Mouse (Mus musculus): Measurements from ENCODE around the gene Ercc5. TPM values are rescaled to one million over a fixed set of nuclear protein-coding genes. Genes with fewer than 3 reads are reported as not detected.

Gene Ercc5
- polyA plus RNA-seq, 1 experiment = 4.6 TPM

- no peak for DNase-seq
- Histone ChIP-seq H3K4me1 (ENCODE audit: control insufficient read depth, insufficient read depth, low read length) (no peaks in the 10 kb centered on the region), H3K27ac (ENCODE audit: insufficient read depth, low read depth, low read length) (no peak overlapping the region), H3K27me3 (replicated peaks; ENCODE audit: control insufficient read depth, insufficient read depth, low read length) (no peaks in the 10 kb centered on the region), H3K36me3 (ENCODE audit: control insufficient read depth, insufficient read depth, low read length) (peaks cover 18% of the 10 kb centered on the region), H3K4me3 (ENCODE audit: insufficient read depth, low read depth, low read length) (no peak overlapping the region)
- TF ChIP-seq POLR2A (IDR thresholded peaks at IDR 0.05; ENCODE audit: low read depth, low read length) (no peak), CTCF (conservative IDR thresholded peaks at IDR 0.05; ENCODE audit: insufficient read depth, insufficient read length, low read depth, low read length) (peak; percentile 33; the same call in 1 of the 2 replicates)
- WGBS = 85% methylated on average over 8 of the region's 8 CpGs
Measured at GRCm38 (mm10) chr1:44173903-44174302, 26.4 kb downstream of the Ercc5 start.

GRCm38 (mm10) chr1:44178086-44178485 is 30.5 kb downstream of the Ercc5 start:
- no peaks in the 10 kb centered on the region for H3K4me1 ChIP-seq (ENCODE audit: control insufficient read depth, insufficient read depth, low read length)
- no peak overlapping the region for H3K4me3 ChIP-seq (ENCODE audit: insufficient read depth, low read depth, low read length)
- 95% methylated on average over 5 of the region's 5 CpGs for WGBS
- no peaks in the 10 kb centered on the region for H3K27me3 ChIP-seq (replicated peaks; ENCODE audit: control insufficient read depth, insufficient read depth, low read length)
- H3K36me3 ChIP-seq (ENCODE audit: control insufficient read depth, insufficient read depth, low read length) = peaks cover 18% of the 10 kb centered on the region
- no peak overlapping the region for H3K27ac ChIP-seq (ENCODE audit: insufficient read depth, low read depth, low read length)
- no peak for TF ChIP-seq CTCF (conservative IDR thresholded peaks at IDR 0.05; ENCODE audit: insufficient read depth, insufficient read length, low read depth, low read length)
- no peak for TF ChIP-seq POLR2A (IDR thresholded peaks at IDR 0.05; ENCODE audit: low read depth, low read length)
- no peak for DNase-seq

- Histone ChIP-seq H3K4me3 (ENCODE audit: insufficient read depth, low read depth, low read length) (no peak overlapping the region), H3K27me3 (replicated peaks; ENCODE audit: control insufficient read depth, insufficient read depth, low read length) (no peaks in the 10 kb centered on the region)
- DNase-seq = no peak
Measured at GRCm38 (mm10) chr1:44186396-44186795, 38.9 kb downstream of the Ercc5 start.

GRCm38 (mm10) chr1:44198273-44199171 is 51.0 kb downstream of the Ercc5 start:
- 22% methylated on average over 47 of the region's 47 CpGs for whole genome bisulfite sequencing
- Histone ChIP-seq H3K4me3 (ENCODE audit: insufficient read depth, low read depth, low read length) (peak overlapping the region; percentile 62), H3K4me1 (ENCODE audit: control insufficient read depth, insufficient read depth, low read length) (no peaks in the 10 kb centered on the region), H3K36me3 (ENCODE audit: control insufficient read depth, insufficient read depth, low read length) (no peaks in the 10 kb centered on the region), H3K27ac (ENCODE audit: insufficient read depth, low read depth, low read length) (no peak overlapping the region), H3K27me3 (replicated peaks; ENCODE audit: control insufficient read depth, insufficient read depth, low read length) (no peaks in the 10 kb centered on the region)
- DNase-seq = peak; percentile 88
- TF ChIP-seq POLR2A (IDR thresholded peaks at IDR 0.05; ENCODE audit: low read depth, low read length) = no peak
- no peak for TF ChIP-seq CTCF (conservative IDR thresholded peaks at IDR 0.05; ENCODE audit: insufficient read depth, insufficient read length, low read depth, low read length)

More at GRCm38 (mm10) chr1:44186396-44186795, 38.9 kb downstream of the Ercc5 start:
- H3K36me3 ChIP-seq (ENCODE audit: control insufficient read depth, insufficient read depth, low read length) = no peaks in the 10 kb centered on the region; the same call in 1 of the 2 replicates
- TF ChIP-seq POLR2A (IDR thresholded peaks at IDR 0.05; ENCODE audit: low read depth, low read length) (no peak), CTCF (conservative IDR thresholded peaks at IDR 0.05; ENCODE audit: insufficient read depth, insufficient read length, low read depth, low read length) (no peak)
- no peak overlapping the region for H3K27ac ChIP-seq (ENCODE audit: insufficient read depth, low read depth, low read length)
- no peaks in the 10 kb centered on the region for H3K4me1 ChIP-seq (ENCODE audit: control insufficient read depth, insufficient read depth, low read length)

- H3K27ac ChIP-seq (ENCODE audit: insufficient read depth, low read depth, low read length) = no peak overlapping the region
- H3K4me3 ChIP-seq (ENCODE audit: insufficient read depth, low read depth, low read length) = no peak overlapping the region
- 93% methylated on average over 15 of the region's 15 CpGs for WGBS
- H3K27me3 ChIP-seq (replicated peaks; ENCODE audit: control insufficient read depth, insufficient read depth, low read length) = no peaks in the 10 kb centered on the region
- TF ChIP-seq POLR2A (IDR thresholded peaks at IDR 0.05; ENCODE audit: low read depth, low read length) (no peak), CTCF (conservative IDR thresholded peaks at IDR 0.05; ENCODE audit: insufficient read depth, insufficient read length, low read depth, low read length) (no peak)
- H3K4me1 ChIP-seq (ENCODE audit: control insufficient read depth, insufficient read depth, low read length) = no peaks in the 10 kb centered on the region; the same call in 1 of the 2 replicates
- H3K36me3 ChIP-seq (ENCODE audit: control insufficient read depth, insufficient read depth, low read length) = no peaks in the 10 kb centered on the region
- DNase-seq = no peak
Measured at GRCm38 (mm10) chr1:44202876-44203275, 55.3 kb downstream of the Ercc5 start.

- no peak overlapping the region for H3K27ac ChIP-seq (ENCODE audit: insufficient read depth, low read depth, low read length)
- DNase-seq = no peak
- 58% methylated on average over 2 of the region's 2 CpGs for WGBS
- no peaks in the 10 kb centered on the region for H3K4me1 ChIP-seq (ENCODE audit: control insufficient read depth, insufficient read depth, low read length)
- no peaks in the 10 kb centered on the region for H3K27me3 ChIP-seq (replicated peaks; ENCODE audit: control insufficient read depth, insufficient read depth, low read length)
- no peak overlapping the region for H3K4me3 ChIP-seq (ENCODE audit: insufficient read depth, low read depth, low read length)
- no peak for TF ChIP-seq POLR2A (IDR thresholded peaks at IDR 0.05; ENCODE audit: low read depth, low read length)
- TF ChIP-seq CTCF (conservative IDR thresholded peaks at IDR 0.05; ENCODE audit: insufficient read depth, insufficient read length, low read depth, low read length) = no peak
- H3K36me3 ChIP-seq (ENCODE audit: control insufficient read depth, insufficient read depth, low read length) = no peaks in the 10 kb centered on the region
Measured at GRCm38 (mm10) chr1:44214443-44214842, 66.9 kb downstream of the Ercc5 start.

- 63% methylated on average over 2 of the region's 2 CpGs for WGBS
- Histone ChIP-seq H3K27me3 (replicated peaks; ENCODE audit: control insufficient read depth, insufficient read depth, low read length) (no peaks in the 10 kb centered on the region), H3K36me3 (ENCODE audit: control insufficient read depth, insufficient read depth, low read length) (no peaks in the 10 kb centered on the region), H3K27ac (ENCODE audit: insufficient read depth, low read depth, low read length) (no peak overlapping the region), H3K4me3 (ENCODE audit: insufficient read depth, low read depth, low read length) (no peak overlapping the region), H3K4me1 (ENCODE audit: control insufficient read depth, insufficient read depth, low read length) (no peaks in the 10 kb centered on the region)
- TF ChIP-seq POLR2A (IDR thresholded peaks at IDR 0.05; ENCODE audit: low read depth, low read length) (no peak), CTCF (conservative IDR thresholded peaks at IDR 0.05; ENCODE audit: insufficient read depth, insufficient read length, low read depth, low read length) (no peak)
- peak; percentile 29 for DNase-seq
Measured at GRCm38 (mm10) chr1:44216352-44217116, 69.0 kb downstream of the Ercc5 start.
